Mouse (Mus musculus) lung, adult 18-20 months (tissue): Measurements from ENCODE around the gene Mreg.

Source experiments
- DNase-seq, 2 experiments: peaks; one replicate each; pipeline ENCODE4 v3.0.0; 2022; ENCODE audit warnings: mixed read lengths in 2 of 2

Gene Mreg

DNA sequence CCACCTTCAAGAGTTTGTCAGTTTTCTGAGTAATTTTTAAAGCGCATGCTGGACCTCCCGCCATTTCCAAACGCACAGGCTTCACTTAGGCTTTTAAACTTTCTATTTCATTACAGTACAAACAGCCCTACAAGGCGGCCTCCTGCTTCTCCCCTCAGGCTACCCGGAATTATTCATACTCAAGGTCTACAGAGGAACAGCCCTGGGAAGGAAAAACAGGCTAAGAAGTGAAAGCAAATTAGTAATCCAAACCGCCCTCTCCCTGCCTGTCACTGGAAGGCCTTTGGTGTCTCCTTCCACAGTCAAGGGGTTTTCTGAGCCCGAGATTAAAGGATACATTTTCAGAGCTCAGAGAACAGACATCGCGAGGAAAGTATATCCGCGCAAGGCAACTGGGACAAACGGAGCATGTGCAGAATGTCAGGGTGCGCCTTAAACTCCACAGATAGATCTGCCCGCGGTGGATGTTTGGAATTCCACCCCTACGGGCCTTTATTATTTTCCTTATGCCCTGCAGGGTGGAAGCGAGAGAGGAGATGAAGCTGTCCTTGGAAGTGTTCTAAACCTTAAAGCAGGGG is 90.4 kb downstream of the Mreg start:
- DNase-seq, result no peak

GRCm38 (mm10) chr1:72119981-72120380 is 92.1 kb downstream of the Mreg start:
- DNase-seq, result no peak

- no peak for DNase-seq
Measured at GRCm38 (mm10) chr1:72114206-72114605, 97.9 kb downstream of the Mreg start.
